Mouse (Mus musculus): ENCODE measurements around the gene Wbp1l. TPM values are rescaled to one million over a fixed set of nuclear protein-coding genes. Genes with fewer than 3 reads are reported as not detected.

Gene Wbp1l
- polyA plus RNA-seq, 1 experiment from 2014 or later = 34.5 TPM

- no peak for ATAC-seq (ENCODE audit: low FRiP score)
- Histone ChIP-seq H3K9me3 (replicated peaks) (no peaks in the 10 kb centered on the region), H3K36me3 (peaks cover 17% of the 10 kb centered on the region), H3K27me3 (replicated peaks) (no peaks in the 10 kb centered on the region), H3K4me2 (no peak overlapping the region), H3K27ac (replicated peaks) (no peak overlapping the region), H3K9ac (replicated peaks) (no peak overlapping the region), H3K4me1 (peaks cover 37% of the 10 kb centered on the region), H3K4me3 (replicated peaks) (no peak overlapping the region)
- 88% methylated on average over 8 of the region's 8 CpGs for WGBS
Measured at GRCm38 (mm10) chr19:46647850-46648249, 49.0 kb downstream of the Wbp1l start.

- no peaks in the 10 kb centered on the region for H3K9me3 ChIP-seq (replicated peaks)
- peaks cover 24% of the 10 kb centered on the region for H3K36me3 ChIP-seq
- no peak overlapping the region for H3K4me2 ChIP-seq
- no peak overlapping the region for H3K4me3 ChIP-seq (replicated peaks)
- 93% methylated on average over 14 of the region's 14 CpGs for WGBS
- peaks cover 30% of the 10 kb centered on the region for H3K4me1 ChIP-seq
- no peak overlapping the region for H3K9ac ChIP-seq (replicated peaks)
- H3K27ac ChIP-seq (replicated peaks) = no peak overlapping the region
- no peaks in the 10 kb centered on the region for H3K27me3 ChIP-seq (replicated peaks)
- no peak for ATAC-seq (ENCODE audit: low FRiP score)
Measured at GRCm38 (mm10) chr19:46648565-46648964, 49.7 kb downstream of the Wbp1l start.

- H3K4me1 ChIP-seq = no peaks in the 10 kb centered on the region
- no peak overlapping the region for H3K4me2 ChIP-seq
- WGBS = 87% methylated on average over 5 of the region's 5 CpGs
- H3K9me3 ChIP-seq (replicated peaks) = no peaks in the 10 kb centered on the region
- no peak overlapping the region for H3K4me3 ChIP-seq (replicated peaks)
- H3K27me3 ChIP-seq (replicated peaks) = no peaks in the 10 kb centered on the region
- H3K36me3 ChIP-seq = peaks cover 53% of the 10 kb centered on the region
- no peak for ATAC-seq (ENCODE audit: low FRiP score)
- H3K9ac ChIP-seq (replicated peaks) = no peak overlapping the region
- H3K27ac ChIP-seq (replicated peaks) = no peak overlapping the region
Measured at GRCm38 (mm10) chr19:46653188-46653587, 54.3 kb downstream of the Wbp1l start.

GRCm38 (mm10) chr19:46653616-46654235, 54.8 kb downstream of the Wbp1l start:
- Histone ChIP-seq H3K27me3 (replicated peaks) (no peaks in the 10 kb centered on the region), H3K9ac (replicated peaks) (no peak overlapping the region), H3K36me3 (peaks cover 53% of the 10 kb centered on the region), H3K4me1 (no peaks in the 10 kb centered on the region), H3K4me3 (replicated peaks) (no peak overlapping the region), H3K9me3 (replicated peaks) (no peaks in the 10 kb centered on the region), H3K4me2 (no peak overlapping the region), H3K27ac (replicated peaks) (no peak overlapping the region)
- 94% methylated on average over 14 of the region's 14 CpGs for WGBS
- no peak for ATAC-seq (ENCODE audit: low FRiP score)

- Histone ChIP-seq H3K36me3 (peaks cover 53% of the 10 kb centered on the region), H3K4me2 (no peak overlapping the region), H3K27ac (replicated peaks) (no peak overlapping the region), H3K4me1 (no peaks in the 10 kb centered on the region), H3K27me3 (replicated peaks) (no peaks in the 10 kb centered on the region), H3K4me3 (replicated peaks) (no peak overlapping the region), H3K9me3 (replicated peaks) (no peaks in the 10 kb centered on the region), H3K9ac (replicated peaks) (no peak overlapping the region)
- ATAC-seq (ENCODE audit: low FRiP score) = no peak
- 93% methylated on average over 10 of the region's 10 CpGs for WGBS
Measured at GRCm38 (mm10) chr19:46655626-46656025, 56.7 kb downstream of the Wbp1l start.

GRCm38 (mm10) chr19:46656151-46656840, 57.4 kb downstream of the Wbp1l start:
- Histone ChIP-seq H3K27me3 (replicated peaks) (no peaks in the 10 kb centered on the region), H3K4me3 (replicated peaks) (no peak overlapping the region), H3K27ac (replicated peaks) (no peak overlapping the region), H3K4me2 (no peak overlapping the region), H3K4me1 (0 out of 2 replicates have a peak, but pooled peaks cover 1% of the 10 kb centered on the region), H3K36me3 (peaks cover 53% of the 10 kb centered on the region), H3K9ac (replicated peaks) (no peak overlapping the region), H3K9me3 (replicated peaks) (no peaks in the 10 kb centered on the region)
- ATAC-seq (ENCODE audit: low FRiP score) = no peak
- WGBS = 91% methylated on average over 21 of the region's 21 CpGs

- H3K4me1 ChIP-seq = 0 out of 2 replicates have a peak, but pooled peaks cover 5% of the 10 kb centered on the region
- WGBS = 96% methylated on average over 3 of the region's 3 CpGs
- H3K4me2 ChIP-seq = no peak overlapping the region
- H3K4me3 ChIP-seq (replicated peaks) = no peak overlapping the region
- peaks cover 45% of the 10 kb centered on the region for H3K36me3 ChIP-seq
- H3K27me3 ChIP-seq (replicated peaks) = no peaks in the 10 kb centered on the region
- H3K9me3 ChIP-seq (replicated peaks) = no peaks in the 10 kb centered on the region
- no peak overlapping the region for H3K27ac ChIP-seq (replicated peaks)
- no peak overlapping the region for H3K9ac ChIP-seq (replicated peaks)
- no peak for ATAC-seq (ENCODE audit: low FRiP score)
Measured at GRCm38 (mm10) chr19:46657339-46658020, 58.6 kb downstream of the Wbp1l start.

- Histone ChIP-seq H3K4me1 (0 out of 2 replicates have a peak, but pooled peaks cover 5% of the 10 kb centered on the region), H3K9me3 (replicated peaks) (no peaks in the 10 kb centered on the region), H3K4me3 (replicated peaks) (no peak overlapping the region), H3K36me3 (peaks cover 38% of the 10 kb centered on the region), H3K27me3 (replicated peaks) (no peaks in the 10 kb centered on the region), H3K4me2 (no peak overlapping the region), H3K27ac (replicated peaks) (no peak overlapping the region), H3K9ac (replicated peaks) (no peak overlapping the region)
- no peak for ATAC-seq (ENCODE audit: low FRiP score)
- 97% methylated on average over 7 of the region's 7 CpGs for WGBS
Measured at GRCm38 (mm10) chr19:46658348-46658747, 59.5 kb downstream of the Wbp1l start.

GRCm38 (mm10) chr19:46658851-46659250, 60.0 kb downstream of the Wbp1l start:
- ATAC-seq (ENCODE audit: low FRiP score) = no peak

GRCm38 (mm10) chr19:46661511-46661910, 62.6 kb downstream of the Wbp1l start:
- ATAC-seq (ENCODE audit: low FRiP score) = no peak
- H3K27ac ChIP-seq (replicated peaks) = no peak overlapping the region
- no peaks in the 10 kb centered on the region for H3K9me3 ChIP-seq (replicated peaks)
- no peaks in the 10 kb centered on the region for H3K27me3 ChIP-seq (replicated peaks)
- no peak overlapping the region for H3K9ac ChIP-seq (replicated peaks)
- 34% methylated on average over 4 of the region's 4 CpGs for WGBS
- peaks cover 7% of the 10 kb centered on the region; the same call in 1 of the 2 replicates for H3K4me1 ChIP-seq
- H3K4me2 ChIP-seq = no peak overlapping the region
- H3K36me3 ChIP-seq = peaks cover 8% of the 10 kb centered on the region
- no peak overlapping the region for H3K4me3 ChIP-seq (replicated peaks)

More at GRCm38 (mm10) chr19:46658851-46659250, 60.0 kb downstream of the Wbp1l start:
- Histone ChIP-seq H3K9me3 (replicated peaks) (no peaks in the 10 kb centered on the region), H3K4me1 (0 out of 2 replicates have a peak, but pooled peaks cover 5% of the 10 kb centered on the region), H3K4me3 (replicated peaks) (no peak overlapping the region), H3K27me3 (replicated peaks) (no peaks in the 10 kb centered on the region), H3K36me3 (peaks cover 33% of the 10 kb centered on the region), H3K27ac (replicated peaks) (no peak overlapping the region), H3K4me2 (no peak overlapping the region), H3K9ac (replicated peaks) (no peak overlapping the region)
- 89% methylated on average over 9 of the region's 9 CpGs for WGBS

- WGBS = 81% methylated on average over 8 of the region's 8 CpGs
- peaks cover 7% of the 10 kb centered on the region; the same call in 1 of the 2 replicates for H3K4me1 ChIP-seq
- no peak overlapping the region for H3K4me3 ChIP-seq (replicated peaks)
- H3K9me3 ChIP-seq (replicated peaks) = no peaks in the 10 kb centered on the region
- 0 out of 2 replicates have a peak, but pooled peaks cover 2% of the 10 kb centered on the region for H3K36me3 ChIP-seq
- H3K27ac ChIP-seq (replicated peaks) = no peak overlapping the region
- no peak for ATAC-seq (ENCODE audit: low FRiP score)
- H3K9ac ChIP-seq (replicated peaks) = no peak overlapping the region
- H3K4me2 ChIP-seq = no peak overlapping the region
- H3K27me3 ChIP-seq (replicated peaks) = no peaks in the 10 kb centered on the region
Measured at GRCm38 (mm10) chr19:46662214-46662613, 63.3 kb downstream of the Wbp1l start.
